Mouse (Mus musculus) liver, embryonic 14.5 days (tissue): ENCODE results near the gene Ak9. TPM values are rescaled to one million over a fixed set of nuclear protein-coding genes. Genes with fewer than 3 reads are reported as not detected.
A peak's percentile ranks its signal among the peaks of the same experiment; 100 is the strongest.

Source experiments
- ATAC-seq: fragments of 200-750 bp; cut with Nextera tagmentation; 2 replicates; pipeline ENCODE4 v1.8.0; 2017; ENCODE audit warnings: moderate number of reproducible peaks, mild to moderate bottlenecking, moderate library complexity; ENCODE audit not compliant: insufficient read depth
- DNase-seq, 3 experiments: peaks; one replicate each; pipeline ENCODE4 v3.0.0-alpha.2; 2012 to 2013; ENCODE audit warnings: low read depth in 3 of 3, low spot score in 3 of 3
- H3K27ac ChIP-seq: fragments of 300-500 bp; sonication (generic); 2 replicates; pipeline ENCODE4 v1.5.1; 2014; ENCODE audit warnings: moderate library complexity, mild to moderate bottlenecking, control low read depth, inconsistent platforms
- H3K27me3 ChIP-seq: fragments of 300-500 bp; sonication (generic); 2 replicates; pipeline ENCODE4 v1.6.1; 2014; ENCODE audit warnings: mild to moderate bottlenecking, low read length, moderate library complexity; ENCODE audit not compliant: control insufficient read depth, insufficient read depth
- H3K36me3 ChIP-seq: fragments of 300-500 bp; sonication (generic); replicated peaks from 2 replicates; pipeline ENCODE4 v1.6.1; 2014; ENCODE audit warnings: low read depth; ENCODE audit not compliant: control insufficient read depth, insufficient read depth
- H3K4me1 ChIP-seq, 2 experiments: fragments of 200-500 bp in 1 of 2; fragments of 300-500 bp in 1 of 2; sonication (generic) in 1 of 2; replicated peaks; 2 replicates each; pipeline ENCODE4 v1.6.1; 2012 to 2014; ENCODE audit warnings: antibody characterized with exemption in 1 of 2, inconsistent platforms in 1 of 2, low read length in 1 of 2; ENCODE audit not compliant: control insufficient read depth in 2 of 2, insufficient read depth in 2 of 2
- H3K4me2 ChIP-seq: fragments of 300-500 bp; sonication (generic); 2 replicates; pipeline ENCODE4 v1.6.1; 2014; ENCODE audit warnings: low read depth, mild to moderate bottlenecking, control low read depth, moderate library complexity
- H3K4me3 ChIP-seq, 2 experiments: fragments of 200-500 bp in 1 of 2; fragments of 300-500 bp in 1 of 2; sonication (generic) in 1 of 2; 2 replicates each; pipeline ENCODE4 v1.5.1; 2012 to 2014; ENCODE audit warnings: low read depth in 2 of 2, low read length in 2 of 2, mild to moderate bottlenecking in 2 of 2, control low read depth in 1 of 2, inconsistent platforms in 1 of 2, moderate library complexity in 1 of 2; ENCODE audit not compliant: insufficient read depth in 1 of 2
- H3K9ac ChIP-seq: fragments of 300-500 bp; sonication (generic); replicated peaks from 2 replicates; pipeline ENCODE4 v1.6.1; 2014; ENCODE audit warnings: mild to moderate bottlenecking, control low read depth, moderate library complexity
- H3K9me3 ChIP-seq: fragments of 300-500 bp; sonication (generic); 2 replicates; pipeline ENCODE4 v1.6.1; 2016; ENCODE audit warnings: low read length, mixed read lengths; ENCODE audit not compliant: control insufficient read depth
- CTCF ChIP-seq: IDR thresholded peaks from 2 replicates; pipeline ENCODE4 v1.5.1; 2016; ENCODE audit warnings: antibody characterized with exemption, low read depth, control low read depth
- EP300 ChIP-seq: IDR thresholded peaks from 2 replicates; pipeline ENCODE4 v1.6.1; 2016; ENCODE audit warnings: antibody characterized with exemption, low read depth
- WGBS: fragments of 180-500 bp; shearing (Covaris S2); extraction: QIAGEN DNeasy Blood & Tissue Kit; methylation state at CpG from one replicate; pipeline ENCODE4 v1.1.7; 2014; ENCODE audit not compliant: insufficient replicate concordance; 5-methylcytosine and 5-hydroxymethylcytosine counted together
- polyA plus RNA-seq, 2 experiments: library from polyadenylated mRNA; depleted of rRNA in 1 of 2; stranded (reverse) in 1 of 2; unstranded in 1 of 2; fragments of >200 nt; fragmentation: Nextera tagmentation in 1 of 2; extraction: Ambion mirVana in 1 of 2; gene quantifications; 2 replicates each; pipeline versions ENCODE4 v1.2.1 to v1.2.3; 2012 to 2014

Gene Ak9
- polyA plus RNA-seq, 2 experiments: not detected

DNA sequence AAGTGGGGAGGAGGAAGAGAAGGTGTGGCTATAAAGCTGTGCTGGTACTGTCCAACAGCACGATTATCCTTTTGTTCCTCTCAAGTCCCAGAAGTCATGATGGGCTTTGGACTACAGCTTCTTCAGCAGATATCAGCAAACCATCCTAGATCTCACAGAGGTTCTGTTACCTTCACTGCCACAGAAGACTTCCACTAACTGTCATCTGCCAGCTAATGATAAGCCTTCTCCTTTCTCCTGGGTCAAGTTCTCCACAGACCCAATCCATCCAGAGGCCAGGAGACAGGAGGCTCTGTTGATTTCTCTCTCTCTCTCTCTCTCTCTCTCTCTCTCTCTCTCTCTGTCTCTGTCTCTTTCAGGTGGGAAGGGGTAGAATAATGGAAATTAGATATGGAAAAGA is 144.4 kb downstream of the Ak9 start:
- H3K9ac ChIP-seq: no peak overlapping the region
- peaks cover 3% of the 10 kb centered on the region; the same call in 1 of the 2 replicates for H3K36me3 ChIP-seq
- H3K4me1 ChIP-seq: peaks cover 8 to 18% of the 10 kb centered on the region in 2 experiments
- ATAC-seq (no peak), DNase-seq (no peak)
- H3K27me3 ChIP-seq: no peaks in the 10 kb centered on the region
- no peak overlapping the region for H3K4me3 ChIP-seq
- H3K9me3 ChIP-seq: no peaks in the 10 kb centered on the region
- WGBS: 18% methylated on average over 1 of the region's 1 CpGs
- TF ChIP-seq CTCF (no peak), EP300 (no peak)
- no peak overlapping the region for H3K4me2 ChIP-seq
- H3K27ac ChIP-seq: no peak overlapping the region

DNA sequence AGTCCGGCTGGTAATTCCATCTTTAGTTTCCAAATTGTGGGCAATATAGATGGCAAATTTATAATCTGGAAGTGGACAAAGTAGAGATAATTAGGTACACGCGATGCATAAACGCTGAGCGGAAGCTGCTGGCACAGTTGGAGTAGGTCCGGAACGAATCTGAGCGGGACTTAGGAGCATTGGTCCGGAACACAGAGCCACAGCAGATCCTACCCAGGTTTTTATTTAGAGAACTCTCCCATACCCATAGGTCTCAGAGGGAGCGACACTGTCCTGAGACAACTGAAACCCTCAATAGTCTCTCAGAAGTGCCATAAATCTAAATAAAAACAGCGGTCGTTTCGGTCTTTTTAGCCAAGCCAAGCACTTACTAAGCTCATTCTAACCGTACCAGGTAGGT is 145.9 kb downstream of the Ak9 start:
- Histone ChIP-seq H3K27me3 (no peaks in the 10 kb centered on the region), H3K27ac (peak overlapping the region; percentile 71), H3K9ac (peak overlapping the region; percentile 95), H3K4me1 (peaks cover 8 to 18% of the 10 kb centered on the region in 2 experiments), H3K36me3 (peaks cover 3% of the 10 kb centered on the region; the same call in 1 of the 2 replicates), H3K4me2 (peak overlapping the region; percentile 80), H3K4me3 (peak overlapping the region; percentile 89 to 92), H3K9me3 (no peaks in the 10 kb centered on the region)
- no peak for DNase-seq
- 10% methylated on average over 14 of the region's 14 CpGs for WGBS
- ATAC-seq: peak; percentile 32; the same call in 1 of the 2 replicates
- TF ChIP-seq EP300 (no peak), CTCF (no peak)

DNA sequence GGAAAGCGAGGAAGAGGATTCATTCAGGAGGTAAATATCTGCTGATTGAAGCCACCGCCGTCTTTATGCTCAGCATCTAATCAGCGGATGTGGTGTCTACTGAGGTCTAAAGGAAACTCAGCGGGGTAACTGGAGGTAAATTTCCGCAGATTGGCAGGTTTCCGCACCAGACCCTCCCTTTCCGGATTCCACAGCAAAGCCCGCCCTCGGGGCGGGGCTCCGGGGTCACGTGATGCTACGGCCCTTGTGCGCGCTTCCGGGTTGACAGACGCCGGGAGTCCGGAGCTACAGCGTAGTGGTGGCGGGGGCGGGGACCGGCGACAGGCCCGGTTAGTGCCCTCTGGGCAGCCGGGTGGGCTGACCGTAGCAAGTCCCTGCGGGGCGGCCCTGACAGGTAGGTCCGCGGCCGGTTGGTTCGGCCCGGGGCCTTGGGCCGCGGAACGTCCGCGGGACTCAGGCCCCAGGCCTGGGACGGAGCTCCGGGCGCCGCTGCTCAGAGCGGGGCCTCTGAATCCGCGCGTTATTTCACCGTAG is 146.4 kb downstream of the Ak9 start, which contains the start of gene Zbtb24:
Zbtb24 (plus strand) TSS at position 247 of the 534 bp plus-strand sequence.
- H3K4me3 ChIP-seq: peak within 1 kb of the TSS; percentile 89 to 92
- no peaks in the 10 kb centered on the region for H3K9me3 ChIP-seq
- peaks cover 8 to 18% of the 10 kb centered on the region in 2 experiments for H3K4me1 ChIP-seq
- H3K36me3 ChIP-seq: peaks cover 3% of the 10 kb centered on the region; the same call in 1 of the 2 replicates
- no peak for TF ChIP-seq CTCF
- no peak for TF ChIP-seq EP300
- peak within 1 kb of the TSS; percentile 95 for H3K9ac ChIP-seq
- ATAC-seq (peak; percentile 98), DNase-seq (peak; percentile 95 to 96 (median 95))
- WGBS: under 1% methylated on average over 49 of the region's 49 CpGs
- no peaks in the 10 kb centered on the region for H3K27me3 ChIP-seq
- peak within 1 kb of the TSS; percentile 80 for H3K4me2 ChIP-seq
- peak within 1 kb of the TSS; percentile 71 for H3K27ac ChIP-seq

DNA sequence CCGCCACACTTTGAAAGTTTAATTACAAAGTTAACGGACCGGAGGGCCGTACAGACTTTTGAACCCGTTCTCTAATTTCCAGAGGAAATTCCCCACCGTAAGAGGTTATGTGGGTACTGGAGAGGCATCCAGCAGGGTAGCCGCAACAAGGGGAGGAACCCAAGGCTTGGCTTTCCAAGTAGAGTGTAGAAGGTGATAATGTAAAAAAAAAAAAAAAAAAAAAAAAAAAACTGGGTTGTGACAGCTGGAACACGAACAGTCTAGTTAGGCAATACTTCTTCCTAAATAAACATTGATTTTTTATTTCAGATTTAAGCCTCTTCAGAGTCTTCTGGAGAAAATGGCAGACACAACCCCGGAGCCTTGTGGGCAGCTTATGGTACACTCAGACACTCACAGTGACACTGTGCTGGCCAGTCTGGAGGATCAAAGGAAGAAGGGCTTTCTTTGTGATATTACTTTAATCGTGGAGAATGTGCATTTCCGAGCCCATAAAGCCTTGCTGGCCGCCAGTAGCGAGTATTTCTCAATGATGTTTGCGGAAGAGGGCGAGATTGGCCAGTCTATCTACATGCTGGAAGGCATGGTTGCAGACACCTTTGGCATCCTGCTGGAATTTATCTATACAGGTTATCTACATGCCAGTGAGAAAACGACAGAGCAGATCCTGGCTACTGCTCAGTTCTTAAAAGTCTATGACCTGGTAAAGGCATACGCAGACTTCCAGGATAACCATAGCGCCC is 147.2 kb downstream of the Ak9 start:
- Histone ChIP-seq H3K9me3 (no peaks in the 10 kb centered on the region), H3K36me3 (peaks cover 3% of the 10 kb centered on the region; the same call in 1 of the 2 replicates), H3K4me2 (peak overlapping the region; percentile 80), H3K4me1 (peaks cover 8 to 18% of the 10 kb centered on the region in 2 experiments), H3K27me3 (no peaks in the 10 kb centered on the region), H3K9ac (peak overlapping the region; percentile 95), H3K4me3 (peak overlapping the region; percentile 89 to 92), H3K27ac (no peak overlapping the region; the same call in 1 of the 2 replicates)
- DNase-seq: no peak
- no peak for TF ChIP-seq CTCF
- TF ChIP-seq EP300: no peak
- 46% methylated on average over 18 of the region's 18 CpGs for WGBS
- no peak for ATAC-seq

DNA sequence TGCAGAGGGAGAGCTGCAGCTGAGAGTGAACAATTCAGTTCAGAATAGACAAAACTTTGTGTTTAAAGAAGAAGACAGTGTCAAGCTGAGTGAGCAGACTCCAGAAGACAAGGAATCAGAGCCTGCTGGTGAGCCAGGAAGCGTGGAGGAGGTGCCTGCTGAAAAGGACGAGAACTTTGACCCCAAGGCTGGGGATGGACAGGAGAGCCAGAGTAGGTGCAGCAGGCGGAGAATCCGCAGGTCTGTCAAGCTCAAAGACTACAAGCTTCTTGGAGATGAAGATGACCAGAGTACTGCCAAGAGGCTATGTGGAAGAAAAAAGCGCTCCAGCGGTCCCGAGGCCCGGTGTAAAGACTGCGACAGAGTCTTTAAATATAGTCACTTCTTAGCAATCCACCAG is 147.9 kb downstream of the Ak9 start:
- no peaks in the 10 kb centered on the region for H3K27me3 ChIP-seq
- ATAC-seq (no peak), DNase-seq (no peak)
- peak overlapping the region; percentile 13; the same call in 1 of the 2 replicates for H3K4me2 ChIP-seq
- TF ChIP-seq EP300 (no peak), CTCF (no peak)
- 88% methylated on average over 9 of the region's 9 CpGs for WGBS
- H3K9me3 ChIP-seq: no peaks in the 10 kb centered on the region
- H3K9ac ChIP-seq: no peak overlapping the region
- peaks cover 3% of the 10 kb centered on the region; the same call in 1 of the 2 replicates for H3K36me3 ChIP-seq
- no peak overlapping the region for H3K27ac ChIP-seq
- H3K4me3 ChIP-seq: no peak overlapping the region
- H3K4me1 ChIP-seq: peaks cover 8 to 24% of the 10 kb centered on the region in 2 experiments
